ENCODE assay signal across 12 mouse cellular contexts in the genomic region with DNA sequence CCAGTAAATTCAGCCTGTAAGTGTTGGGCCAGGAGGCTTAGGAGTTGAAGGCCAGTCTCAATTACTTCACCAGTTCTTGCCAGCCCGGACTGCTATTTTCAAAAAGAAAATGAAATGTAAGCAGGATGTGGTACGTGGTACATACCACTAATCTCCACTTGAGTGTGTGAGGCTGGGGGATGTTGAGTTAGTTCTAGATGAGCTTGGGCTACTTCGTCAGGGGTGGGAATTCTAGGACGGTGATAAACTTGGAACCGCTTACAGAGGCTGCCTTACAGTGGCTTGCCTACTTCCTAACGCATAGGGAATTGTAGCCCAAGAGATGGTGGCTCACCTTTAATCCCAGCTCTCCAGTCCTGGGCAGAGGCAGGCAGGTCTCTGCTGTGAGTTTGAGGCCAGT. TPM values are rescaled to one million over a fixed set of nuclear protein-coding genes. Genes with fewer than 3 reads are reported as not detected.
DNase-seq lines count a peak whose midpoint lies in the region; ATAC-seq lines count a peak whose summit lies in the region.
"Had no signal": no experiment of that assay in that cellular context is flagged by ENCODE, and none has a peak within 500 bp of the region (broad histone marks: within the 10 kb centered on the region; RNA-seq: fewer than 3 reads in every experiment).

No protein-coding gene starts in this region.

- no peaks in the 10 kb centered on the region for H3K36me3 ChIP-seq in forebrain, embryonic 11.5 days (ENCODE audit: control insufficient read depth, insufficient read depth, low read length)
- H3K36me3 ChIP-seq in forebrain, embryonic 14.5 days (ENCODE audit: control insufficient read depth, insufficient read depth, low read length), result peaks cover 4% of the 10 kb centered on the region; the same call in 1 of the 2 replicates
- H3K36me3 ChIP-seq in midbrain, embryonic 14.5 days (ENCODE audit: control insufficient read depth, insufficient read depth, low read length), result no peaks in the 10 kb centered on the region
- no peaks in the 10 kb centered on the region for H3K36me3 ChIP-seq in midbrain, embryonic 16.5 days (ENCODE audit: control insufficient read depth, insufficient read depth, low read length)
- H3K36me3 ChIP-seq in splenic B cell, adult 2 months (ENCODE audit: control insufficient read depth, insufficient read depth, low read length, poor library complexity, severe bottlenecking), result 0 out of 2 replicates have a peak, but pooled peaks cover 2% of the 10 kb centered on the region

- no peak overlapping the region for H3K4me3 ChIP-seq in forebrain, embryonic 11.5 days (ENCODE audit: low read depth, low read length)
- no peak overlapping the region for H3K4me3 ChIP-seq in forebrain, embryonic 14.5 days (ENCODE audit: low read depth, low read length)
- no peak overlapping the region for H3K4me3 ChIP-seq in midbrain, embryonic 14.5 days (replicated peaks; ENCODE audit: low read depth, low read length)
- H3K4me3 ChIP-seq in midbrain, embryonic 16.5 days (ENCODE audit: low read depth, low read length), result no peak overlapping the region

- no peak overlapping the region for H3K4me2 ChIP-seq in forebrain, embryonic 11.5 days (ENCODE audit: low read depth, low read length, severe bottlenecking)
- no peak overlapping the region for H3K4me2 ChIP-seq in forebrain, embryonic 14.5 days (ENCODE audit: low read length)
- H3K4me2 ChIP-seq in midbrain, embryonic 14.5 days (ENCODE audit: low read length), result peak overlapping the region; percentile 15
- no peak overlapping the region for H3K4me2 ChIP-seq in midbrain, embryonic 16.5 days (ENCODE audit: low read length)

- WGBS in forebrain, embryonic 11.5 days, result 97% methylated on average over 6 of the region's 6 CpGs
- 87% methylated on average over 6 of the region's 6 CpGs for WGBS in forebrain, embryonic 14.5 days
- 93% methylated on average over 6 of the region's 6 CpGs for WGBS in midbrain, embryonic 14.5 days
- WGBS in midbrain, embryonic 16.5 days, result 90% methylated on average over 6 of the region's 6 CpGs

- H3K9me3 ChIP-seq in forebrain, embryonic 11.5 days (ENCODE audit: control insufficient read depth, low read length), result no peaks in the 10 kb centered on the region
- H3K9me3 ChIP-seq in forebrain, embryonic 14.5 days (replicated peaks; ENCODE audit: control insufficient read depth, low read length), result no peaks in the 10 kb centered on the region
- no peaks in the 10 kb centered on the region for H3K9me3 ChIP-seq in midbrain, embryonic 14.5 days (ENCODE audit: control insufficient read depth, low read length)
- no peaks in the 10 kb centered on the region for H3K9me3 ChIP-seq in midbrain, embryonic 16.5 days (replicated peaks; ENCODE audit: control insufficient read depth, low read length, poor library complexity, severe bottlenecking)

- no peaks in the 10 kb centered on the region for H3K27me3 ChIP-seq in forebrain, embryonic 11.5 days (ENCODE audit: control insufficient read depth, insufficient read depth, low read length)
- no peaks in the 10 kb centered on the region for H3K27me3 ChIP-seq in forebrain, embryonic 14.5 days (replicated peaks; ENCODE audit: control insufficient read depth, insufficient read depth, low read length)
- H3K27me3 ChIP-seq in midbrain, embryonic 14.5 days (ENCODE audit: control insufficient read depth, insufficient read depth, low read length), result no peaks in the 10 kb centered on the region
- H3K27me3 ChIP-seq in midbrain, embryonic 16.5 days (ENCODE audit: control insufficient read depth, insufficient read depth, low read depth, low read length), result no peaks in the 10 kb centered on the region
- H3K27me3 ChIP-seq in splenic B cell, adult 2 months (ENCODE audit: control insufficient read depth, insufficient read depth, low read length, poor library complexity, severe bottlenecking), result no peaks in the 10 kb centered on the region

- no peak overlapping the region for H3K9ac ChIP-seq in forebrain, embryonic 11.5 days (ENCODE audit: low read length)
- H3K9ac ChIP-seq in forebrain, embryonic 14.5 days (ENCODE audit: low read length), result no peak overlapping the region
- no peak overlapping the region for H3K9ac ChIP-seq in midbrain, embryonic 14.5 days (replicated peaks; ENCODE audit: low read length)
- no peak overlapping the region for H3K9ac ChIP-seq in midbrain, embryonic 16.5 days (ENCODE audit: low read depth, low read length)

- no peak overlapping the region for H3K27ac ChIP-seq in forebrain, embryonic 11.5 days (ENCODE audit: low read depth, low read length)
- no peak overlapping the region for H3K27ac ChIP-seq in forebrain, embryonic 14.5 days (ENCODE audit: low read depth, low read length)
- H3K27ac ChIP-seq in midbrain, embryonic 14.5 days (replicated peaks; ENCODE audit: low read depth, low read length), result no peak overlapping the region
- no peak overlapping the region for H3K27ac ChIP-seq in midbrain, embryonic 16.5 days (ENCODE audit: low read length)

- peak; percentile 28 for DNase-seq in forebrain, embryonic 11.5 days (ENCODE audit: low spot score)
- DNase-seq in forebrain, embryonic 14.5 days (ENCODE audit: low spot score), result no peak
- no peak for DNase-seq in midbrain, embryonic 14.5 days
- peak; percentile 80 for DNase-seq in induced T-regulatory cell, adult 2 months (ENCODE audit: low read depth)
- DNase-seq in splenic B cell, adult 2 months (ENCODE audit: low read depth, low spot score), result peak; percentile 34
- no peak for DNase-seq in urinary bladder, postnatal 14 days (ENCODE audit: low spot score)
- no peak for DNase-seq in retina, postnatal 1 day
- DNase-seq: cerebellum, adult 11 months; gastrocnemius, postnatal 10 days; heart, postnatal 36 days; kidney, postnatal 14 days had no signal

- peaks cover 2% of the 10 kb centered on the region; the same call in 1 of the 2 replicates for H3K4me1 ChIP-seq in forebrain, embryonic 11.5 days (replicated peaks; ENCODE audit: control insufficient read depth, insufficient read depth, low read length)
- H3K4me1 ChIP-seq in forebrain, embryonic 14.5 days (ENCODE audit: control insufficient read depth, insufficient read depth, low read length), result peaks cover 3% of the 10 kb centered on the region; the same call in 1 of the 2 replicates
- H3K4me1 ChIP-seq in midbrain, embryonic 14.5 days (ENCODE audit: control insufficient read depth, insufficient read depth, low read length), result no peaks in the 10 kb centered on the region
- peaks cover 14% of the 10 kb centered on the region for H3K4me1 ChIP-seq in midbrain, embryonic 16.5 days (ENCODE audit: control insufficient read depth, insufficient read depth, low read length)

- ATAC-seq in forebrain, embryonic 11.5 days (replicated peaks; ENCODE audit: low FRiP score), result no peak
- ATAC-seq in forebrain, embryonic 14.5 days, result no peak
- no peak for ATAC-seq in midbrain, embryonic 14.5 days (ENCODE audit: low FRiP score, low TSS enrichment)
- ATAC-seq in midbrain, embryonic 16.5 days, result no peak

RNA-seq across cellular contexts. Expression of a gene that starts 1.9 kb away (rescaled TPM):
- polyA plus RNA-seq in forebrain, embryonic 11.5 days (2014; fragmentation: Nextera tagmentation; extraction: Ambion mirVana), result 32.9 and 38.4 TPM in 2 replicates
- 26.5 and 28.1 TPM in 2 replicates for polyA plus RNA-seq in forebrain, embryonic 14.5 days (2014; fragmentation: Nextera tagmentation; extraction: Ambion mirVana)
- polyA plus RNA-seq in midbrain, embryonic 14.5 days (2014; fragmentation: Nextera tagmentation; extraction: Ambion mirVana), result 30.0 and 31.1 TPM in 2 replicates
- polyA plus RNA-seq in midbrain, embryonic 16.5 days (2015; fragmentation: Nextera tagmentation; extraction: Ambion mirVana), result 27.2 and 34.5 TPM in 2 replicates

Comparison
In these comparisons a context has a peak if more than half of its experiments do, and no peak if none do; other contexts are left out.
1. DNase-seq: peak in forebrain, embryonic 11.5 days (single experiment), induced T-regulatory cell, adult 2 months (single experiment) and splenic B cell, adult 2 months (single experiment); none in forebrain, embryonic 14.5 days (single experiment), midbrain, embryonic 14.5 days (single experiment), urinary bladder, postnatal 14 days (single experiment) and retina, postnatal 1 day (single experiment).